ENCODE assay signal across 20 mouse cellular contexts in genomic region chr3:67352763-67353149, GRCm38 (mm10). TPM values are rescaled to one million over a fixed set of nuclear protein-coding genes. Genes with fewer than 3 reads are reported as not detected.
DNase-seq lines count a peak whose midpoint lies in the region; ATAC-seq and TF ChIP-seq lines count a peak whose summit lies in the region.
"Had no signal": no experiment of that assay in that cellular context is flagged by ENCODE, and none has a peak within 500 bp of the region (broad histone marks: within the 10 kb centered on the region; RNA-seq: fewer than 3 reads in every experiment).

No protein-coding gene starts in this region.

- H3K4me2 ChIP-seq in forebrain, embryonic 13.5 days = no peak overlapping the region
- no peak overlapping the region for H3K4me2 ChIP-seq in forebrain, embryonic 11.5 days (ENCODE audit: low read depth, low read length, severe bottlenecking)
- no peak overlapping the region for H3K4me2 ChIP-seq in lung, postnatal 0 days (replicated peaks; ENCODE audit: low read depth, low read length)
- H3K4me2 ChIP-seq in forebrain, postnatal 0 days (ENCODE audit: low read depth) = no peak overlapping the region
- H3K4me2 ChIP-seq in midbrain, embryonic 16.5 days (ENCODE audit: low read length) = no peak overlapping the region
- no peak overlapping the region for H3K4me2 ChIP-seq in liver, embryonic 11.5 days
- H3K4me2 ChIP-seq: heart, embryonic 11.5 days had no signal

- WGBS in forebrain, embryonic 13.5 days = 88% methylated on average over 3 of the region's 3 CpGs
- WGBS in forebrain, embryonic 11.5 days = 87% methylated on average over 3 of the region's 3 CpGs
- WGBS in lung, postnatal 0 days = 69% methylated on average over 3 of the region's 3 CpGs
- 82% methylated on average over 3 of the region's 3 CpGs for WGBS in forebrain, postnatal 0 days
- WGBS in midbrain, embryonic 16.5 days = 89% methylated on average over 3 of the region's 3 CpGs
- WGBS in liver, embryonic 11.5 days = 80% methylated on average over 3 of the region's 3 CpGs

- DNase-seq in forebrain, embryonic 11.5 days (ENCODE audit: low spot score) = no peak
- peak; percentile 4 for DNase-seq in lung, postnatal 0 days (ENCODE audit: low spot score)
- DNase-seq in lung, postnatal 36 days = no peak
- DNase-seq in forebrain, postnatal 0 days = no peak
- no peak for DNase-seq in liver, embryonic 11.5 days (ENCODE audit: low spot score)
- no peak for DNase-seq in frontal cortex, postnatal 25 days (ENCODE audit: low spot score in 2 of 2)
- DNase-seq: gastrocnemius, postnatal 36 days; lung, adult 2 months had no signal

- no peak overlapping the region for H3K4me3 ChIP-seq in forebrain, embryonic 13.5 days
- H3K4me3 ChIP-seq in forebrain, embryonic 11.5 days (ENCODE audit: low read depth, low read length) = no peak overlapping the region
- H3K4me3 ChIP-seq in lung, postnatal 0 days (ENCODE audit: low read depth, low read length) = no peak overlapping the region
- H3K4me3 ChIP-seq in forebrain, postnatal 0 days (ENCODE audit: low read depth, low read length) = no peak overlapping the region
- H3K4me3 ChIP-seq in midbrain, embryonic 16.5 days (ENCODE audit: low read depth, low read length) = no peak overlapping the region
- H3K4me3 ChIP-seq in liver, embryonic 11.5 days (ENCODE audit: low read depth, low read length) = no peak overlapping the region
- H3K4me3 ChIP-seq: layer of hippocampus, adult 2 months had no signal

- H3K9me3 ChIP-seq in forebrain, embryonic 13.5 days (replicated peaks) = no peaks in the 10 kb centered on the region
- no peaks in the 10 kb centered on the region for H3K9me3 ChIP-seq in forebrain, embryonic 11.5 days (ENCODE audit: control insufficient read depth, low read length)
- no peaks in the 10 kb centered on the region for H3K9me3 ChIP-seq in lung, postnatal 0 days (ENCODE audit: low read length)
- no peaks in the 10 kb centered on the region for H3K9me3 ChIP-seq in forebrain, postnatal 0 days (ENCODE audit: low read length)
- H3K9me3 ChIP-seq in midbrain, embryonic 16.5 days (replicated peaks; ENCODE audit: control insufficient read depth, low read length, poor library complexity, severe bottlenecking) = no peaks in the 10 kb centered on the region
- H3K9me3 ChIP-seq in liver, embryonic 11.5 days (ENCODE audit: control insufficient read depth, low read length) = peaks cover 3% of the 10 kb centered on the region; the same call in 1 of the 2 replicates

- no peak overlapping the region for H3K27ac ChIP-seq in forebrain, embryonic 13.5 days
- H3K27ac ChIP-seq in forebrain, embryonic 11.5 days (ENCODE audit: low read depth, low read length) = no peak overlapping the region
- H3K27ac ChIP-seq in lung, postnatal 0 days (ENCODE audit: low read length) = no peak overlapping the region
- no peak overlapping the region for H3K27ac ChIP-seq in forebrain, postnatal 0 days (ENCODE audit: low read depth, low read length)
- H3K27ac ChIP-seq in midbrain, embryonic 16.5 days (ENCODE audit: low read length) = no peak overlapping the region
- no peak overlapping the region for H3K27ac ChIP-seq in liver, embryonic 11.5 days (ENCODE audit: low read depth, low read length)
- H3K27ac ChIP-seq: kidney, postnatal 0 days; layer of hippocampus, adult 2 months had no signal

- H3K27me3 ChIP-seq in forebrain, embryonic 13.5 days = no peaks in the 10 kb centered on the region; the same call in 1 of the 2 replicates
- H3K27me3 ChIP-seq in forebrain, embryonic 11.5 days (ENCODE audit: control insufficient read depth, insufficient read depth, low read length) = no peaks in the 10 kb centered on the region
- H3K27me3 ChIP-seq in lung, postnatal 0 days (replicated peaks; ENCODE audit: insufficient read depth, low read length) = no peaks in the 10 kb centered on the region
- no peaks in the 10 kb centered on the region for H3K27me3 ChIP-seq in forebrain, postnatal 0 days (ENCODE audit: insufficient read depth, low read length)
- no peaks in the 10 kb centered on the region for H3K27me3 ChIP-seq in midbrain, embryonic 16.5 days (ENCODE audit: control insufficient read depth, insufficient read depth, low read depth, low read length)
- no peaks in the 10 kb centered on the region for H3K27me3 ChIP-seq in liver, embryonic 11.5 days (replicated peaks; ENCODE audit: control insufficient read depth, insufficient read depth, low read length)

- no peak for TF ChIP-seq CTCF in lung, postnatal 0 days (IDR thresholded peaks at IDR 0.05)
- no peak for TF ChIP-seq CTCF in forebrain, postnatal 0 days (IDR thresholded peaks at IDR 0.05; ENCODE audit: low read depth)

- no peak for TF ChIP-seq EP300 in lung, postnatal 0 days (IDR thresholded peaks at IDR 0.05)

- peak; percentile 48 for ATAC-seq in forebrain, embryonic 13.5 days
- ATAC-seq in forebrain, embryonic 11.5 days (replicated peaks; ENCODE audit: low FRiP score) = no peak
- ATAC-seq in lung, postnatal 0 days = no peak
- 0 out of 2 replicates have a peak, but pooled peaks have one; percentile 36 for ATAC-seq in forebrain, postnatal 0 days
- ATAC-seq in midbrain, embryonic 16.5 days = 0 out of 2 replicates have a peak, but pooled peaks have one; percentile 4
- no peak; the same call in 1 of the 2 replicates for ATAC-seq in liver, embryonic 11.5 days (replicated peaks; ENCODE audit: low FRiP score)
- ATAC-seq: activated CD4-positive, CD25-positive, alpha-beta regulatory T cell, adult 4 months; intestine, postnatal 0 days had no signal

- no peaks in the 10 kb centered on the region for H3K36me3 ChIP-seq in forebrain, embryonic 13.5 days (ENCODE audit: poor library complexity, severe bottlenecking)
- no peaks in the 10 kb centered on the region for H3K36me3 ChIP-seq in forebrain, embryonic 11.5 days (ENCODE audit: control insufficient read depth, insufficient read depth, low read length)
- H3K36me3 ChIP-seq in lung, postnatal 0 days (ENCODE audit: insufficient read depth, low read length) = no peaks in the 10 kb centered on the region
- H3K36me3 ChIP-seq in forebrain, postnatal 0 days (ENCODE audit: insufficient read depth) = no peaks in the 10 kb centered on the region
- H3K36me3 ChIP-seq in midbrain, embryonic 16.5 days (ENCODE audit: control insufficient read depth, insufficient read depth, low read length) = no peaks in the 10 kb centered on the region
- H3K36me3 ChIP-seq in liver, embryonic 11.5 days (ENCODE audit: control insufficient read depth, insufficient read depth, low read length) = peaks cover 2% of the 10 kb centered on the region; the same call in 1 of the 2 replicates

- H3K4me1 ChIP-seq in forebrain, embryonic 13.5 days = no peaks in the 10 kb centered on the region
- no peaks in the 10 kb centered on the region for H3K4me1 ChIP-seq in forebrain, embryonic 11.5 days (replicated peaks; ENCODE audit: control insufficient read depth, insufficient read depth, low read length)
- H3K4me1 ChIP-seq in lung, postnatal 0 days (ENCODE audit: insufficient read depth, low read depth, low read length) = no peaks in the 10 kb centered on the region
- no peaks in the 10 kb centered on the region for H3K4me1 ChIP-seq in forebrain, postnatal 0 days (ENCODE audit: insufficient read depth)
- H3K4me1 ChIP-seq in midbrain, embryonic 16.5 days (ENCODE audit: control insufficient read depth, insufficient read depth, low read length) = peaks cover 5% of the 10 kb centered on the region
- H3K4me1 ChIP-seq in liver, embryonic 11.5 days (replicated peaks; ENCODE audit: control insufficient read depth, insufficient read depth, low read length) = no peaks in the 10 kb centered on the region

- no peak overlapping the region for H3K9ac ChIP-seq in forebrain, embryonic 13.5 days
- H3K9ac ChIP-seq in forebrain, embryonic 11.5 days (ENCODE audit: low read length) = no peak overlapping the region
- H3K9ac ChIP-seq in lung, postnatal 0 days (replicated peaks; ENCODE audit: low read depth) = no peak overlapping the region
- no peak overlapping the region for H3K9ac ChIP-seq in forebrain, postnatal 0 days
- H3K9ac ChIP-seq in midbrain, embryonic 16.5 days (ENCODE audit: low read depth, low read length) = no peak overlapping the region
- no peak overlapping the region for H3K9ac ChIP-seq in liver, embryonic 11.5 days (ENCODE audit: low read depth, low read length)

RNA-seq across cellular contexts. Expression of gene Mlf1, which starts 21.1 kb away (rescaled TPM):
- 20.3 and 25.7 TPM in 2 replicates for polyA plus RNA-seq in forebrain, embryonic 13.5 days (2015; fragmentation: Nextera tagmentation; extraction: Ambion mirVana)
- 24.0 and 26.0 TPM in 2 replicates for polyA plus RNA-seq in forebrain, embryonic 11.5 days (2014; fragmentation: Nextera tagmentation; extraction: Ambion mirVana)
- polyA plus RNA-seq in lung, postnatal 0 days (2015; fragmentation: Nextera tagmentation; extraction: Ambion mirVana) = 39.8 and 54.8 TPM in 2 replicates
- 12.2 and 13.7 TPM in 2 replicates for total RNA-seq in forebrain, postnatal 0 days (2014; rRNA removed)
- polyA plus RNA-seq in forebrain, postnatal 0 days (2015; fragmentation: Nextera tagmentation; extraction: Ambion mirVana) = 19.5 and 21.1 TPM in 2 replicates
- polyA plus RNA-seq in midbrain, embryonic 16.5 days (2015; fragmentation: Nextera tagmentation; extraction: Ambion mirVana) = 28.5 TPM in 2 replicates
- polyA plus RNA-seq in liver, embryonic 11.5 days (2014; fragmentation: Nextera tagmentation; extraction: Ambion mirVana) = 4.8 and 5.6 TPM in 2 replicates

RNA-seq across cellular contexts. Expression of gene Gm17402, which starts 22.2 kb away (rescaled TPM):
- not detected in 2 replicates for polyA plus RNA-seq in forebrain, embryonic 13.5 days (2015; fragmentation: Nextera tagmentation; extraction: Ambion mirVana)
- polyA plus RNA-seq in forebrain, embryonic 11.5 days (2014; fragmentation: Nextera tagmentation; extraction: Ambion mirVana) = not detected in 2 replicates
- not detected in 2 replicates for polyA plus RNA-seq in lung, postnatal 0 days (2015; fragmentation: Nextera tagmentation; extraction: Ambion mirVana)
- not detected in 2 replicates for total RNA-seq in forebrain, postnatal 0 days (2014; rRNA removed)
- polyA plus RNA-seq in forebrain, postnatal 0 days (2015; fragmentation: Nextera tagmentation; extraction: Ambion mirVana) = not detected in 2 replicates
- polyA plus RNA-seq in midbrain, embryonic 16.5 days (2015; fragmentation: Nextera tagmentation; extraction: Ambion mirVana) = not detected in 2 replicates
- polyA plus RNA-seq in liver, embryonic 11.5 days (2014; fragmentation: Nextera tagmentation; extraction: Ambion mirVana) = not detected in 2 replicates
- total RNA-seq: adrenal gland, postnatal 36 days; gastrocnemius, postnatal 36 days; heart, postnatal 36 days; layer of hippocampus, adult 2 months; left cerebral cortex, adult 8-10 months had no signal
- polyA plus RNA-seq: activated CD4-positive, CD25-positive, alpha-beta regulatory T cell, adult 4 months; heart, embryonic 11.5 days; intestine, postnatal 0 days; kidney, postnatal 0 days; lung, adult 2 months; small intestine, adult 2 months; stomach, embryonic 14.5 days had no signal

Comparison
In these comparisons a context has a peak if more than half of its experiments do, and no peak if none do; other contexts are left out.
1. ATAC-seq: peak in forebrain, embryonic 13.5 days (single experiment), forebrain, postnatal 0 days (single experiment) and midbrain, embryonic 16.5 days (single experiment); none in forebrain, embryonic 11.5 days (single experiment), lung, postnatal 0 days (single experiment) and liver, embryonic 11.5 days (single experiment).